Mouse (Mus musculus): ENCODE data around the gene Slc25a20. TPM values are rescaled to one million over a fixed set of nuclear protein-coding genes. Genes with fewer than 3 reads are reported as not detected.
"Not testable (repeated sequence)": the region's sequence is repeated elsewhere in the genome, so short reads cannot be mapped to it uniquely, and the experiment has no call there.

Gene Slc25a20
- 100 to 1,000 TPM in 1 of 2 experiments, 10 to 100 TPM in 1; 92.7 to 115 TPM for total RNA-seq (2021)
- long read RNA-seq, experiment 1, transcript Slc25a20-201 (9 exons, 1,783 nt) = major isoform, 34 of 37 reads
- long read RNA-seq, experiment 1, partial matches to known transcripts = 2 of 37 reads
- long read RNA-seq, experiment 1, other reads (novel, unspliced or antisense) = 0 of 37 reads
- long read RNA-seq, experiment 2, transcript Slc25a20-201 (9 exons, 1,783 nt) = major isoform, 177 of 191 reads
- long read RNA-seq, experiment 2, partial matches to known transcripts = 2 of 191 reads
- long read RNA-seq, experiment 2, other reads (novel, unspliced or antisense) = 9 of 191 reads

GRCm38 (mm10) chr9:108661677-108662612 lies at the start of gene Slc25a20:
TSS of gene Slc25a20 (plus strand) at chr9:108662088.
- peak; percentile 60 to 73 for DNase-seq (ENCODE audit: low spot score in 2 of 2)

- DNase-seq (ENCODE audit: low spot score in 2 of 2) = no peak
Measured at GRCm38 (mm10) chr9:108617301-108617700, 44.6 kb upstream of the Slc25a20 start.

- no peak for DNase-seq (ENCODE audit: low spot score in 2 of 2)
Measured at GRCm38 (mm10) chr9:108626498-108626897, 35.4 kb upstream of the Slc25a20 start.

- no peak for DNase-seq (ENCODE audit: low spot score in 2 of 2)
Measured at GRCm38 (mm10) chr9:108628141-108628540, 33.7 kb upstream of the Slc25a20 start.

- no peak for DNase-seq (ENCODE audit: low spot score in 2 of 2)
Measured at GRCm38 (mm10) chr9:108630683-108631082, 31.2 kb upstream of the Slc25a20 start.

GRCm38 (mm10) chr9:108631631-108632256 lies 30.1 kb upstream of the Slc25a20 start:
- DNase-seq (ENCODE audit: low spot score in 2 of 2) = no peak

GRCm38 (mm10) chr9:108632375-108632774 lies 29.5 kb upstream of the Slc25a20 start:
- no peak for DNase-seq (ENCODE audit: low spot score in 2 of 2)

- no peak for DNase-seq (ENCODE audit: low spot score in 2 of 2)
Measured at GRCm38 (mm10) chr9:108633846-108634245, 28.0 kb upstream of the Slc25a20 start.

- no peak for DNase-seq (ENCODE audit: low spot score in 2 of 2)
Measured at GRCm38 (mm10) chr9:108635415-108635814, 26.5 kb upstream of the Slc25a20 start.

- DNase-seq (ENCODE audit: low spot score in 2 of 2) = no peak
Measured at GRCm38 (mm10) chr9:108639825-108640224, 22.1 kb upstream of the Slc25a20 start.

GRCm38 (mm10) chr9:108648166-108648565 lies 13.7 kb upstream of the Slc25a20 start:
- no peak for DNase-seq (ENCODE audit: low spot score in 2 of 2)

GRCm38 (mm10) chr9:108648611-108649560 lies 13.0 kb upstream of the Slc25a20 start, which contains the start of gene Arih2:
TSS of gene Arih2 (minus strand) at chr9:108649386.
- DNase-seq (ENCODE audit: low spot score in 2 of 2) = peak; percentile 76

GRCm38 (mm10) chr9:108649561-108650440 lies 12.1 kb upstream of the Slc25a20 start:
- no peak for DNase-seq (ENCODE audit: low spot score in 2 of 2)

GRCm38 (mm10) chr9:108654566-108655464 lies 7.1 kb upstream of the Slc25a20 start:
- no peak for DNase-seq (ENCODE audit: low spot score in 2 of 2)

GRCm38 (mm10) chr9:108655865-108656264 lies 6.0 kb upstream of the Slc25a20 start:
- not testable (repeated sequence) for DNase-seq (ENCODE audit: low spot score in 2 of 2)

- no peak for DNase-seq (ENCODE audit: low spot score in 2 of 2)
Measured at GRCm38 (mm10) chr9:108662660-108663059, 772 bp downstream of the Slc25a20 start.

- DNase-seq (ENCODE audit: low spot score in 2 of 2) = no peak
Measured at GRCm38 (mm10) chr9:108669875-108670274, 8.0 kb downstream of the Slc25a20 start.

- DNase-seq (ENCODE audit: low spot score in 2 of 2) = no peak
Measured at GRCm38 (mm10) chr9:108673151-108673550, 11.3 kb downstream of the Slc25a20 start.
